Mouse (Mus musculus): ENCODE data around the gene Ubxn1.
"Not testable (repeated sequence)": the region's sequence is repeated elsewhere in the genome, so short reads cannot be mapped to it uniquely, and the experiment has no call there.

The Ubxn1 gene

GRCm38 (mm10) chr19:8857689-8858088, 13.6 kb upstream of the Ubxn1 start:
- no peak for DNase-seq (ENCODE audit: low spot score)

- DNase-seq (ENCODE audit: low spot score), result no peak
These were observed 12.3 kb upstream of the Ubxn1 start for GRCm38 (mm10) chr19:8859018-8859417.

GRCm38 (mm10) chr19:8864265-8864664, 7.0 kb upstream of the Ubxn1 start:
- no peak for DNase-seq (ENCODE audit: low spot score)

- DNase-seq (ENCODE audit: low spot score), result not testable (repeated sequence)
These were observed 915 bp upstream of the Ubxn1 start for GRCm38 (mm10) chr19:8870381-8870780.

GRCm38 (mm10) chr19:8870838-8871237, 458 bp upstream of the Ubxn1 start:
- DNase-seq (ENCODE audit: low spot score), result no peak

- no peak for DNase-seq (ENCODE audit: low spot score)
These were observed 1.1 kb downstream of the Ubxn1 start for GRCm38 (mm10) chr19:8872266-8872840.

GRCm38 (mm10) chr19:8875031-8875430, 3.7 kb downstream of the Ubxn1 start:
- DNase-seq (ENCODE audit: low spot score), result no peak

GRCm38 (mm10) chr19:8880311-8881033, 9.2 kb downstream of the Ubxn1 start, which contains the start of gene Uqcc3:
Gene Uqcc3, minus strand, starts transcription at chr19:8880923.
- peak; percentile 78 for DNase-seq (ENCODE audit: low spot score)

- DNase-seq (ENCODE audit: low spot score), result no peak
These were observed 9.7 kb downstream of the Ubxn1 start for GRCm38 (mm10) chr19:8881034-8881392.

- no peak for DNase-seq (ENCODE audit: low spot score)
These were observed 12.3 kb downstream of the Ubxn1 start, which contains the start of the genes Lbhd1 and Gm49403 for GRCm38 (mm10) chr19:8883616-8884015. Gene Lbhd1, plus strand, starts transcription at chr19:8883732. Gene Gm49403, plus strand, starts transcription at chr19:8883930.

- no peak for DNase-seq (ENCODE audit: low spot score)
These were observed 15.8 kb downstream of the Ubxn1 start for GRCm38 (mm10) chr19:8886916-8887584.

- DNase-seq (ENCODE audit: low spot score), result no peak
These were observed 16.5 kb downstream of the Ubxn1 start for GRCm38 (mm10) chr19:8887585-8888463.

GRCm38 (mm10) chr19:8888511-8889385, 17.5 kb downstream of the Ubxn1 start, which contains the start of the genes 1810009A15Rik and Gm49416:
Gene 1810009A15Rik, plus strand, starts transcription at chr19:8888853.
Gene Gm49416, plus strand, starts transcription at chr19:8888926.
- DNase-seq (ENCODE audit: low spot score), result peak; percentile 89

GRCm38 (mm10) chr19:8892829-8893766, 21.8 kb downstream of the Ubxn1 start, which contains the start of gene Ints5:
Gene Ints5, plus strand, starts transcription at chr19:8893005.
- DNase-seq (ENCODE audit: low spot score), result peak; percentile 70

GRCm38 (mm10) chr19:8895397-8895960, 24.2 kb downstream of the Ubxn1 start:
- no peak for DNase-seq (ENCODE audit: low spot score)

- not testable (repeated sequence) for DNase-seq (ENCODE audit: low spot score)
These were observed 24.9 kb downstream of the Ubxn1 start for GRCm38 (mm10) chr19:8896231-8896630.

- peak; percentile 49 for DNase-seq (ENCODE audit: low spot score)
These were observed 26.0 kb downstream of the Ubxn1 start for GRCm38 (mm10) chr19:8897211-8897864.

GRCm38 (mm10) chr19:8897865-8898495, 26.7 kb downstream of the Ubxn1 start, which contains the start of gene Ganab:
Gene Ganab, plus strand, starts transcription at chr19:8898071.
- DNase-seq (ENCODE audit: low spot score), result peak; percentile 87
